Mouse (Mus musculus): ENCODE data around the gene Eloa. TPM values are rescaled to one million over a fixed set of nuclear protein-coding genes. Genes with fewer than 3 reads are reported as not detected.

Eloa gene
- 10 to 100 TPM; 50.0 to 57.9 TPM for polyA plus RNA-seq (2017; shearing (Covaris generic))

GRCm38 (mm10) chr4:136021549-136022047, at the start of gene Eloa:
Gene Eloa, minus strand, starts transcription at chr4:136021763.
- ATAC-seq, result peak; percentile 99

GRCm38 (mm10) chr4:136071178-136071714, 49.7 kb upstream of the Eloa start:
- ATAC-seq, result peak; percentile 69

GRCm38 (mm10) chr4:136070592-136070991, 49.0 kb upstream of the Eloa start:
- ATAC-seq, result no peak

DNA sequence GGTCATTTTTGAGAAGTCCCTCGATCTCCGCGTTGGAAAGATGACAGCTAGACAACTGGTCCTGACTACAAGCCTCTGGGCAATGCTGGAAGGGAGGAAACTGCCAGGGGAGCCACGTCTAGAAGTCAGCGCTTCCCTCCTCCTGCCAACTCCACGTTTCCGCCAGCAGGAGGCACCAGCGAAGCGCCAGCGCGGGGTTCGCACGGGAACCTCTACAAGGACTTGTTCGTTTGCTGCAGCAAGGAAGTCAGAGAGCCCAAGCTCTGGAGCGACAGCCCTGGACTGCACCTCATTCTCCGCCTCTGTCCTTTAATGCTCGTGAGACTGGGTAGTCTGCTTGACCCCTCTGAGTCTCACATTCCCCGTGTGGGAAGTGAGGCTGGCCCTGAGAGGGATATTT, 48.4 kb upstream of the Eloa start:
- peak; percentile 60 for ATAC-seq

DNA sequence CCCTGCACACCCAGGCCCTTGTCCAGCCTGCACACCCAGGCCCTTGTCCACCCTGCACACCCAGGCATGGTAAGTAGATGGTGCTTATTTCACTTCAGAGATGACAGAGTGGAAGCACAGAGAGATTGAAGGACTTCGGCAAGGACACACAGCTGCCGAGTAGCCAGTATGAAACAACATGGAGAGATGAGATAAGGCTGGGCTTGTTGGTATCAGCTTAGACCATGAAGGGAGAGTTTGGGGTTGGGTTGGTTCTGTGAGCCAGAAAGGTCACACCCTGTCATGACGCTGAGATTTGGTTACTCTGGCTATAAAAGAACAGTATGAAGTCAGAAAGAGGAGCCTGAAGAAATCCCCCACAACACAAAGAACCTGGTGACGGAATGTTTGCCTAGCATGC, 47.8 kb upstream of the Eloa start:
- ATAC-seq, result no peak

DNA sequence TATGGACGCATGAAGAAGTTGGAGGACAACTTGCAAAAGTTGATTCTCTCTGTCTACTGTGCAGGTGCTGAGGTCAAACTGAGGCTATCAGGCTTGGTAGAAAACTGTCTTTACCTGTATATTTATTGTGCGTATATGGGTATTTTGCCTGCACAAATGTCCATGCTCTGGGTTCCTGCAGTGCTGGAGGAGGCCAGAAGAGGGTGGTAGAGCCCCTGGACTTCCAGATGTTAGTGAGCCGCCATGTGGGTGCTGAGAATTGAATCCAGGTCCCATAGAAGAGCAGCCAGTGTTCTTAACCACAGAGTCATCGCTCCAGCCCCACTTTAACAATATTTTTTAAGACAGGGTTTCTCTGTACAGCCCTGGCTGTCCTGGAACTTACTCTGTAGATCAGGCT, 41.6 kb upstream of the Eloa start:
- no peak for ATAC-seq

GRCm38 (mm10) chr4:136059800-136060488, 38.4 kb upstream of the Eloa start:
- ATAC-seq, result peak; percentile 85

DNA sequence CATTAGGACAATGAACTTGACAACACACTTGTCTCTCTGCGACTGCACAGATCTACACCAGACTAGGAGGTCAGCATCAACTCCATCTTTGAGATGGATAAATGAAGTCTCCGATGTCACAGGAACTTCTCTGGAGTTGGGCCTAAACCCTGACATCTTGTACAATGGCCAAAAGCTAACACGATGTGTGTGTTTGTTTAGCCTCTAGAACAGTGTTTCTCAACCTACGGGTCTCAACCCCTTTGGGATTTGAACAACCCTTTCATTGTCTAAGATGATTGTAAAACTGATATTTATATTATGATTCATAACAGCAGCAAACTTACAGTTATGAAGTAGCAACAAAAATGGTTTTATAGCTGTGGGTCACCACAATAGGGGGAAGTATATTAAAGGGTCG, 36.4 kb upstream of the Eloa start:
- ATAC-seq, result no peak

GRCm38 (mm10) chr4:136056030-136056429, 34.5 kb upstream of the Eloa start:
- ATAC-seq, result no peak

GRCm38 (mm10) chr4:136053843-136054242, 32.3 kb upstream of the Eloa start:
- ATAC-seq, result no peak

DNA sequence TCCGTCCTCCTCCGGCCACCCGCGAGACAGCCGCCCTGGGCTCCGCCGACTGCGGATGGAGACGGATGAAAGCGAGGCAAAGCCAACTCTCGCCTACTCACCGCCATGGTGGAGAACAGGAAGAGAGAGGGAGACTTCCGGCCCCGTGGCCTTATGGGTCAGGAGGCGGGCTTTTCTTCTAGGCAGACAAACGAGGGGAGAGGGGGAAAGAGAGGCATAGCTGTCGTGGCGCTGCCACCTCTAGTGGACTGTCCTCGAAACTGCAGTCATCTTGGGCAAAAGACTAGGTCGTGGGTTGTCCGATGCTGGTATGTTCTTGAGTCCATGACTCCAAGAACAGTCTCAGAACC, 31.7 kb upstream of the Eloa start, which contains the start of gene Rpl11:
Rpl11 (minus strand) TSS at position 182 of the 350 bp plus-strand sequence.
- peak; percentile 98 for ATAC-seq

- peak; percentile 48 for ATAC-seq
Observed at GRCm38 (mm10) chr4:136052534-136053246, 31.1 kb upstream of the Eloa start.

GRCm38 (mm10) chr4:136052060-136052459, 30.5 kb upstream of the Eloa start:
- no peak for ATAC-seq

GRCm38 (mm10) chr4:136050226-136050625, 28.7 kb upstream of the Eloa start:
- ATAC-seq, result no peak

DNA sequence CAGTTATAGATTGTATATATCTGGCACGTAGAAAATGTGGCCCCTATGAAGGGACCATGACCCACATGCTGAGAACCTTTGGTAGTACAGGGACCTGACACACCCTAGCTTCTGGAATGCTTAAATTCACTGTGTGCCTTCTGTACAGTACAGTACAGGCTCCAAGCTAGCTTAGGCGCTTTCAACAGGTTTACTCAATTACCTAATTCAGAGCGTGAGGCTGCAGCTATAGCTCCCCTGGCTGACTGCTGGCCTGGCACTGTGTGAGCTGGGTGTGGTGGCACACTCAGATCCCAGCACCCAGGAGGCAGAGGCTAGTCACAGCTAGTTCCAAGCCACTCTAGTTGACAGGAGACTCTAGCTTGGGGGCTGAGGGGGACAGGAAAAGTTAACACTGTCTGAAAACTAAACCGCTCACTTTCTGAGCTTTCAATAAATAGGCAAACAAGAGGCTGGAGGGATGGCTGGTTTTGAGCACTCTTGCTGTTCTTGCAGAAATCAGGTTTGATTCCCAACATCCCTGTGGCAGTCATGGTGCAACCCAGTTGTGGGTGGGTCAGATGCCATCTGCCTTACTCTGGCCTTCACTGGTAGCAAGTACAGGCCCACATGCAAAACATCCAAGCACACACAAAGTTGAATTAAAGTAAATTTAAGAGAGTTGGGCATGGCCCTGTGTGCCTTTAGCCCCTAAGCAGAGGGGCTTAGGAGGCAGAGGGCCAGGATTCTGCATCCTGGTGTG, 26.9 kb upstream of the Eloa start:
- no peak for ATAC-seq

GRCm38 (mm10) chr4:136047626-136048025, 26.1 kb upstream of the Eloa start:
- ATAC-seq, result no peak

DNA sequence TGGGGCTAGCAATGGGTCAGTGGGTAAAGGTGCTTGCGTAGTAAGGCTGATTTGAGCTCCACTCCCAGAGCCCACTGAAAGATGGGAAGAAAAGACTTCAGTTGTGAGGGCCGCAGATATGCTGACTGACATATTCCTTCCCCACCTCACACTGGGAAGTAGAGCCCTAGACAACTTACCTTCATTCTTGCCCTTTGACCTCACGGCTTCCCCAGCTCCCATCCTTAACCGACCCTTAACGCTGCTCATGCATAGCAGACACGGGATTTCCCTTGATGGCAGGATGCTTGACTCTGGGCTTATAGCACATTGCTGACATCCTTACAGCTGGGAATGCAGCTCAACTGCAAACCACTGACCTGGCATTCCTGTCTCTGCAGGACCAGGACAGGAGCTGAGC, 25.3 kb upstream of the Eloa start:
- ATAC-seq, result no peak

GRCm38 (mm10) chr4:136045091-136045490, 23.5 kb upstream of the Eloa start:
- ATAC-seq, result no peak

- no peak for ATAC-seq
Observed at GRCm38 (mm10) chr4:136043784-136044400, 22.3 kb upstream of the Eloa start.

- ATAC-seq, result no peak
Observed at GRCm38 (mm10) chr4:136035078-136035477, 13.5 kb upstream of the Eloa start.

DNA sequence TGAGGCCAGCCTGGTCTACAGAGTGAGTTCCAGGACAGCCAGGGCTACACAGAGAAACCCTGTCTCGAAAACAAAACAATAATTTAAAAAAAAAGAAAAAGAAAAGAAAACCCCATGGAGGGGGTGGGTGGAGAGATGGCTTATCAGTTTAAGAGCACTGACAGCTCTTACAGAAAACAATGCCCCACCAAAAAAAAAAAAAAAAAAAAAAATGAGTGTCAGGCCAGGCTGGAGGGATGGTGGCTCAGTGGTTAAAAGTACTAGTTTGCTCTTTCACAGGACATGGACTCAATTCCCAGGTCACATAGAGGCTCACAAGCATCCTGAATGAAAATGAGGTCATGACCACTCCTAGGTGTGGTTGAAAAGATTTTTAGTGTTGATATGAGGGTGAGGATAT, 11.7 kb upstream of the Eloa start:
- ATAC-seq, result peak; percentile 33

Data from activated CD4-positive, CD25-positive, alpha-beta regulatory T cell, adult 4 months (primary cell).